Mouse (Mus musculus) liver, postnatal 0 days (tissue): ENCODE results near the gene Tmprss11b. TPM values are rescaled to one million over a fixed set of nuclear protein-coding genes. Genes with fewer than 3 reads are reported as not detected.
"Not testable (repeated sequence)": the region's sequence is repeated elsewhere in the genome, so short reads cannot be mapped to it uniquely, and the experiment has no call there.

ENCODE experiments used
- ATAC-seq: fragments of 200-750 bp; cut with Nextera tagmentation; 2 replicates; pipeline ENCODE4 v1.8.0; 2017; ENCODE audit warnings: mild to moderate bottlenecking, moderate library complexity
- DNase-seq: peaks from one replicate; pipeline ENCODE4 v3.0.0-alpha.2; 2016
- H3K27ac ChIP-seq: fragments of 300-500 bp; sonication (generic); 2 replicates; pipeline ENCODE4 v1.5.1; 2014; ENCODE audit warnings: antibody characterized with exemption, moderate library complexity, mild to moderate bottlenecking, low read depth
- H3K27me3 ChIP-seq: fragments of 300-500 bp; sonication (generic); 2 replicates; pipeline ENCODE4 v1.6.1; 2014; ENCODE audit warnings: low read length, control low read depth, mixed read lengths; ENCODE audit not compliant: insufficient read depth
- H3K36me3 ChIP-seq: fragments of 300-500 bp; sonication (generic); replicated peaks from 2 replicates; pipeline ENCODE4 v1.6.1; 2014; ENCODE audit warnings: mild to moderate bottlenecking, control low read depth, low read length, moderate library complexity, mixed read lengths; ENCODE audit not compliant: insufficient read depth
- H3K4me1 ChIP-seq: fragments of 300-500 bp; sonication (generic); 2 replicates; pipeline ENCODE4 v1.6.1; 2014; ENCODE audit warnings: antibody characterized with exemption, mild to moderate bottlenecking, control low read depth; ENCODE audit not compliant: insufficient read depth
- H3K4me2 ChIP-seq: fragments of 300-500 bp; sonication (generic); 2 replicates; pipeline ENCODE4 v1.6.1; 2014; ENCODE audit warnings: low read depth, mild to moderate bottlenecking, low read length, moderate library complexity, mixed read lengths
- H3K4me3 ChIP-seq: fragments of 300-500 bp; sonication (generic); 2 replicates; pipeline ENCODE4 v1.5.1; 2014; ENCODE audit warnings: low read depth, low read length
- H3K9ac ChIP-seq: fragments of 300-500 bp; sonication (generic); replicated peaks from 2 replicates; pipeline ENCODE4 v1.6.1; 2014; ENCODE audit warnings: mild to moderate bottlenecking, moderate library complexity
- H3K9me3 ChIP-seq: fragments of 300-500 bp; sonication (generic); 2 replicates; pipeline ENCODE4 v1.6.1; 2016; ENCODE audit warnings: mild to moderate bottlenecking, control low read depth, low read length, mixed read lengths
- CTCF ChIP-seq: sonication (generic); IDR thresholded peaks from 2 replicates; pipeline ENCODE4 v1.5.1; 2016; ENCODE audit warnings: antibody characterized with exemption, low read depth
- EP300 ChIP-seq: IDR thresholded peaks from 2 replicates; pipeline ENCODE4 v1.6.1; 2016; ENCODE audit warnings: antibody characterized with exemption, low read depth, mild to moderate bottlenecking
- WGBS: fragments of 180-500 bp; shearing (Covaris S2); extraction: QIAGEN DNeasy Blood & Tissue Kit; methylation state at CpG from one replicate; pipeline ENCODE4 v1.1.7; 2014; ENCODE audit not compliant: insufficient replicate concordance; 5-methylcytosine and 5-hydroxymethylcytosine counted together
- polyA plus RNA-seq: library from polyadenylated mRNA; unstranded; fragments of >200 nt; fragmentation: Nextera tagmentation; extraction: Ambion mirVana; gene quantifications from 2 replicates; pipeline ENCODE4 v1.2.1, GENCODE M21; 2015

Gene Tmprss11b
- polyA plus RNA-seq, 1 experiment from 2014 or later = not detected

- TF ChIP-seq CTCF = peak; percentile 50
- H3K4me3 ChIP-seq, H3K4me1 ChIP-seq, H3K27me3 ChIP-seq, ATAC-seq, H3K4me2 ChIP-seq, DNase-seq, H3K36me3 ChIP-seq, H3K9me3 ChIP-seq, H3K9ac ChIP-seq, H3K27ac ChIP-seq: not testable (repeated sequence)
- 27% methylated on average over 4 of the region's 4 CpGs for WGBS
Measured at GRCm38 (mm10) chr5:86649185-86649584, 27.0 kb downstream of the Tmprss11b start.

DNA sequence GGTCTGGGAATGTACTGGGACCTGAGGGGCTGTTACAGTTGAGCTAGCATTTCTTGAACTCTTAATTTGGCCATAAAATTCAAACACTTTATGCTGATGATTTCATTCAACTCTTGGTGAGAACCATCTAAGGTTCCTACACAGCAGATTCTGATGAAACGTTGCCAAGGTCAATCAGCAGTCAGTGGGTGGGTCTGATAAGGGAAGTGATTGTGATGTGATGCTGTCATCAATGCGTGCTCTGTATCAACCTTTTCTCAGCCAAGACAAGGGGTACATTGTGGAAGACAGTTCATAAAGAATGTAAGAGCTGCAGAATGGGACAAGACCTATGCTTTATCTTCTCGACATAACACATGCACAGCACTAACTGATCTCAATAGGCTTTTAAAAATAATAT, 35.4 kb downstream of the Tmprss11b start:
- no peak for ATAC-seq
- no peak overlapping the region for H3K9ac ChIP-seq
- no peaks in the 10 kb centered on the region for H3K9me3 ChIP-seq
- H3K36me3 ChIP-seq = no peaks in the 10 kb centered on the region
- H3K27me3 ChIP-seq = no peaks in the 10 kb centered on the region
- no peak overlapping the region for H3K4me3 ChIP-seq
- TF ChIP-seq CTCF (no peak), EP300 (no peak)
- WGBS = 39% methylated on average over 3 of the region's 3 CpGs
- no peaks in the 10 kb centered on the region for H3K4me1 ChIP-seq
- DNase-seq = no peak
- H3K27ac ChIP-seq = no peak overlapping the region
- H3K4me2 ChIP-seq = no peak overlapping the region

DNA sequence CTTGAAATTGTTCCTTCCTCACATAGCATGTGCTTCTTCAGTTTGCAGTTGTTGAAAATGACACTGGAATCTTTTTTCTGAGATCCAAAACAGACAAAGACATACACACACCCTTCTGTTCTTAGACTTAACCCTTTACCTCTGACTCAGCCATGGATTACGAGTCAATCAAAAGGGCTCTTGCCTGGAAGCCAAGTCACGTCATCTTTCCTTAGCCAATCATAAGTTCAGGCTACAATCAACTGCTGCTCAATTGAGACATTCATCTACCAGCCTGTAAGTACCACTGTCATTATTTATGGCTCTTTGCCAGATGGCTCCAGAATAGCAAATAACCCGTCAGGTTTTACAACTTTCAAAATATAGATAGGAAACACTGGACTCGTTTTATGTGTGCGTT, 43.8 kb downstream of the Tmprss11b start, which contains the start of gene Tmprss11f:
Tmprss11f (minus strand) TSS at position 101 of the 400 bp plus-strand sequence.
- no peak for ATAC-seq
- no peak for DNase-seq
- H3K9ac ChIP-seq = no peak within 1 kb of the TSS
- H3K4me2 ChIP-seq = no peak within 1 kb of the TSS
- H3K4me1 ChIP-seq = no peaks in the 10 kb centered on the region
- no peak within 1 kb of the TSS for H3K27ac ChIP-seq
- no peaks in the 10 kb centered on the region for H3K27me3 ChIP-seq
- WGBS = 66% methylated on average over 5 of the region's 5 CpGs
- H3K4me3 ChIP-seq = no peak within 1 kb of the TSS
- H3K36me3 ChIP-seq = no peaks in the 10 kb centered on the region
- TF ChIP-seq CTCF = no peak
- no peak for TF ChIP-seq EP300
- no peaks in the 10 kb centered on the region for H3K9me3 ChIP-seq

DNA sequence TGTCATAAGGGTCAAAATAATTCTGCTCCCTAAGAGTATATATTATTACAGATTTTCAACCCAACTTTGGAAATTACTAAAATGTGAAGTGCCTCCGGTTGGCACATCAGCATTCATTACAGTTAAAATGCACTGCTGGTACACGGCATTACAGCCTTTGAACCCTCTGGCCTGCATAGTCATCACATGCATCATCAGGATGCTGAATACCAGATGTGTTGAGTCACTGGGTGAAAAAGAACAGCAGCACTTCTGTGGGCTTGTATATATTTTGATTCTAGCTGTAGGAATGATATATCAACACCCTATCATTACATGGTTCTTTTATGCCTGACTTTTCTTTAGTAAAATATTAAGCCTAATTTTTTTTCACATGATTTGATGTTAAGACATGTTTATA, 45.5 kb downstream of the Tmprss11b start:
- no peaks in the 10 kb centered on the region for H3K9me3 ChIP-seq
- H3K4me3 ChIP-seq = no peak overlapping the region
- no peaks in the 10 kb centered on the region for H3K36me3 ChIP-seq
- ATAC-seq (no peak), DNase-seq (no peak)
- no peaks in the 10 kb centered on the region for H3K4me1 ChIP-seq
- WGBS = 73% methylated on average over 2 of the region's 2 CpGs
- no peak overlapping the region for H3K9ac ChIP-seq
- no peak overlapping the region for H3K27ac ChIP-seq
- no peaks in the 10 kb centered on the region for H3K27me3 ChIP-seq
- no peak overlapping the region for H3K4me2 ChIP-seq
- TF ChIP-seq EP300 (no peak), CTCF (no peak)

DNA sequence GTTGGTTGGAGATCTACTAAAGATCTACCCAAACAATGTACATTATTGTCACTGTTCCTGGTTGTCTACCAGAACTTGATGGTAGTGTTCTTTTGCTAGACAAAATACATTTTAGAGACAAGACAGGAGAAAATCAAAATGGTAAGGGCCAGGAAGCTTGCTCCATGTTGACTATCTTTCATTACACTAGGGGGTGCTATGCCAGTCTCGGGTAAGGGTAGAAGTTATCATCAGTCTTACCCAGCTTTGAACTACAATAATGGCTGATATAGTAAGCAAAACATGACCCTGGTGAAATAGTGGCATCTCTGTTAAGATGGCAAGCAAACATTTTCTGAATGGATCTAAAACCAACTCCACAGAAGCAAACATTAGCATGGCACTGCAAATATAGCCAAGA, 54.4 kb downstream of the Tmprss11b start:
- 76% methylated on average over 1 of the region's 1 CpGs for WGBS
- Histone ChIP-seq H3K4me3 (no peak overlapping the region), H3K27ac (no peak overlapping the region), H3K4me1 (no peaks in the 10 kb centered on the region), H3K9me3 (no peaks in the 10 kb centered on the region), H3K9ac (no peak overlapping the region), H3K4me2 (no peak overlapping the region), H3K36me3 (no peaks in the 10 kb centered on the region), H3K27me3 (no peaks in the 10 kb centered on the region)
- ATAC-seq (no peak), DNase-seq (no peak)
- TF ChIP-seq EP300 = no peak
- TF ChIP-seq CTCF = no peak

Other genes starting within 250 kb of the Tmprss11b start
- gene Tmprss11a, start 207.4 kb downstream of the Tmprss11b start, polyA plus RNA-seq = not detected in 2 replicates
- not detected in 2 replicates for gene Tmprss11g, start 157.8 kb downstream of the Tmprss11b start, polyA plus RNA-seq
- gene Tmprss11f, start 43.9 kb downstream of the Tmprss11b start, polyA plus RNA-seq = not detected in 2 replicates
- not detected in 2 replicates for gene Tmprss11e, start 69.5 kb upstream of the Tmprss11b start, polyA plus RNA-seq
- gene Ythdc1, start 127.9 kb upstream of the Tmprss11b start, polyA plus RNA-seq = 12.5 and 13.0 TPM in 2 replicates
- gene Ugt2b34, start 230.6 kb upstream of the Tmprss11b start, polyA plus RNA-seq = 102 and 108 TPM in 2 replicates